Mouse (Mus musculus) heart, postnatal 0 days (tissue): Measurements from ENCODE around the gene Gata2.

ENCODE experiments used
- CTCF ChIP-seq: IDR thresholded peaks from 2 replicates; pipeline ENCODE4 v1.5.1; 2016; ENCODE audit warnings: antibody characterized with exemption, control low read depth, low read depth
- EP300 ChIP-seq: IDR thresholded peaks from 2 replicates; pipeline ENCODE4 v1.6.1; 2016; ENCODE audit warnings: antibody characterized with exemption, low read depth

DNA sequence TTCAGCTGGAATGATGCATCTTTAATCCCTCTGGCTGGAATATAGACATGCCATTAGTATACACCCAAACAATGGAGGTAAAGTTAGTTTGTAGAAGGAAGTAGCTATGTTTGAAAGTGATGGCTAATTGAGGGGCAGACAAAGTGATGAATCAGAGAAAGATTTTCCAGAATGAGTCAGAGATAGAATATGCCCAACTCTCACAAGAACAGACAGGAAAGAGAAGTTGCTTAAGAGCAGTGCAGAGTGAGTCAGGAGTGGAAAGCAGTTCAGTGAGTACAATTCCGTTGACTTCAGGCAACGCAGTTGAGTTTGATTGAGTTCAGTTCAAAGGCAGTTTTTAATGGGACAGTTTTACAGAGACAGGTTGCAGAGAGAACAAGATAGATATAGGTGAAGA lies 19.0 kb upstream of the Gata2 start:
- TF ChIP-seq CTCF (no peak), EP300 (no peak)
